Mouse (Mus musculus) liver, adult (tissue): ENCODE measurements around the gene 2210418O10Rik.
"Not testable (repeated sequence)": the region's sequence is repeated elsewhere in the genome, so short reads cannot be mapped to it uniquely, and the experiment has no call there.

Source experiments
- GATA4 ChIP-seq: IDR thresholded peaks from 2 replicates; pipeline ENCODE4 v1.6.1; 2014; ENCODE audit warnings: mild to moderate bottlenecking, low read length; ENCODE audit not compliant: insufficient replicate concordance

2210418O10Rik gene

DNA sequence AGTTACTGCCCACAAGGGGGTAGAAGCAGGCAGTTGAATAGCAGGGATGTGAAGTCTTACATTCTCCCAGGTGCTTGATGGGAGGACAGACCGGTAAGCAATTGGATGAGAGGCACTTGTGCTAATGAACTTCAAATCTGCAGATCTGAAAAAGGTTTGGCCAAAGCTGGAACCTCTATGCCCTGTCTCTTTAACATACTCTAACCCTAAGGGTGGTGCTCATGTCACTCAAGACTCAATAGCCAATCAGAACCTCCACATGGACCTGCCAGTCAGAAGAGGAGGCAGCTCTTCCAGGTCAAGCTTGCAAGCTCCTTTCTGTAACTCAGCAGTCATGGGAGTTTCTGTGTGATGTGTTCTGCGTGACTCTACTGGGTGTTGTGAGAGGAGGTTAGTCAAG is at the start of gene 2210418O10Rik:
2210418O10Rik (plus strand) TSS at position 301 of the 400 bp plus-strand sequence.
- not testable (repeated sequence) for TF ChIP-seq GATA4
